Mouse (Mus musculus) CH12.LX (cell line): ENCODE measurements around the gene Itsn1. TPM values are rescaled to one million over a fixed set of nuclear protein-coding genes. Genes with fewer than 3 reads are reported as not detected.

Experiments used
- DNase-seq: peaks from one replicate; pipeline ENCODE4 v3.0.0-alpha.2; 2013; ENCODE audit errors: extremely low read depth
- H3K27ac ChIP-seq: 2 replicates; pipeline ENCODE4 v1.5.1; 2012; ENCODE audit warnings: low read depth, mild to moderate bottlenecking, control low read depth, moderate library complexity; ENCODE audit not compliant: insufficient read depth
- H3K27me3 ChIP-seq: replicated peaks from 2 replicates; pipeline ENCODE3; 2012; ENCODE audit warnings: inconsistent platforms
- H3K36me3 ChIP-seq, 2 experiments: replicated peaks in 1 of 2; 2 replicates each; pipeline versions ENCODE3 to v1.6.1; 2012; ENCODE audit warnings: inconsistent platforms in 1 of 2, low read length in 1 of 2, mild to moderate bottlenecking in 1 of 2, mixed read lengths in 1 of 2, moderate library complexity in 1 of 2; ENCODE audit not compliant: control insufficient read depth in 1 of 2, insufficient read depth in 1 of 2
- H3K4me1 ChIP-seq, 2 experiments: 2 replicates each; pipeline ENCODE4 v1.6.1; 2012; ENCODE audit warnings: inconsistent platforms in 1 of 2, moderate library complexity in 1 of 2; ENCODE audit not compliant: insufficient read depth in 2 of 2, control insufficient read depth in 1 of 2
- H3K4me2 ChIP-seq: 2 replicates; pipeline ENCODE4 v1.6.1; 2012; ENCODE audit warnings: low read depth, mild to moderate bottlenecking, control low read depth; ENCODE audit not compliant: poor library complexity, insufficient read depth, severe bottlenecking
- H3K4me3 ChIP-seq, 3 experiments: fragments of 150-350 bp in 1 of 3; sonication (generic) in 1 of 3; replicated peaks in 1 of 3; 2 replicates each; pipeline versions ENCODE3 to v1.5.1; 2011 to 2012; ENCODE audit warnings: low read depth in 2 of 3, low read length in 2 of 3, mild to moderate bottlenecking in 2 of 3, moderate library complexity in 2 of 3, control low read depth in 1 of 3, improper control_type of control experiment in 1 of 3, inconsistent platforms in 1 of 3, mixed read lengths in 1 of 3; ENCODE audit not compliant: poor library complexity in 1 of 3
- H3K79me2 ChIP-seq: replicated peaks from 2 replicates; pipeline ENCODE4 v1.6.1; 2012; ENCODE audit warnings: mild to moderate bottlenecking, moderate library complexity; ENCODE audit not compliant: control insufficient read depth, poor library complexity, insufficient read depth, severe bottlenecking; ENCODE audit errors: extremely low read depth
- H3K9ac ChIP-seq: 2 replicates; pipeline ENCODE4 v1.6.1; 2012; ENCODE audit warnings: low read depth, mild to moderate bottlenecking, control low read depth, moderate library complexity; ENCODE audit not compliant: insufficient read depth
- H3K9me3 ChIP-seq: replicated peaks from 2 replicates; pipeline ENCODE3; 2012; ENCODE audit warnings: low read length, inconsistent platforms, mixed read lengths
- BHLHE40 ChIP-seq: IDR thresholded peaks from 2 replicates; pipeline ENCODE4 v1.6.1; 2011; ENCODE audit warnings: mild to moderate bottlenecking, low read depth, low read length, improper control_type of control experiment
- CHD1 ChIP-seq: IDR thresholded peaks from 2 replicates; pipeline ENCODE4 v1.6.1; 2012; ENCODE audit warnings: low read depth, low read length, improper control_type of control experiment, inconsistent platforms
- CHD2 ChIP-seq: IDR thresholded peaks from 2 replicates; pipeline ENCODE4 v1.6.1; 2011; ENCODE audit warnings: low read length, improper control_type of control experiment
- CTCF ChIP-seq, 2 experiments: IDR thresholded peaks in 1 of 2; conservative IDR thresholded peaks in 1 of 2; 2 replicates each; pipeline ENCODE4 v1.5.1; 2011 to 2012; ENCODE audit warnings: low read depth in 2 of 2, low read length in 2 of 2, improper control_type of control experiment in 1 of 2, inconsistent platforms in 1 of 2, mild to moderate bottlenecking in 1 of 2, moderate library complexity in 1 of 2
- E2F4 ChIP-seq: IDR thresholded peaks from 2 replicates; pipeline ENCODE4 v1.6.1; 2011; ENCODE audit warnings: low read depth, low read length, improper control_type of control experiment; ENCODE audit not compliant: insufficient replicate concordance
- ELF1 ChIP-seq: IDR thresholded peaks from 2 replicates; pipeline ENCODE4 v1.6.1; 2014; ENCODE audit warnings: low read depth, mild to moderate bottlenecking, inconsistent platforms, low read length, improper control_type of control experiment
- EP300 ChIP-seq: IDR thresholded peaks from 2 replicates; pipeline ENCODE4 v1.6.1; 2011; ENCODE audit warnings: low read length, improper control_type of control experiment
- ETS1 ChIP-seq: conservative IDR thresholded peaks from 2 replicates; pipeline ENCODE4 v1.6.1; 2012; ENCODE audit warnings: low read depth, mild to moderate bottlenecking, inconsistent platforms, low read length, improper control_type of control experiment, moderate library complexity
- GABPA ChIP-seq: IDR thresholded peaks from 2 replicates; pipeline ENCODE4 v1.6.1; 2012; ENCODE audit warnings: low read depth, low read length, improper control_type of control experiment, inconsistent platforms; ENCODE audit not compliant: insufficient replicate concordance
- HCFC1 ChIP-seq: IDR thresholded peaks from 2 replicates; pipeline ENCODE4 v1.6.1; 2012; ENCODE audit warnings: low read depth, mild to moderate bottlenecking, inconsistent platforms, low read length, improper control_type of control experiment
- IRF4 ChIP-seq: IDR thresholded peaks from 2 replicates; pipeline ENCODE4 v1.6.1; 2014; ENCODE audit warnings: low read depth, mild to moderate bottlenecking, inconsistent platforms, low read length, improper control_type of control experiment
- JUN ChIP-seq: IDR thresholded peaks from 2 replicates; pipeline ENCODE4 v1.6.1; 2011; ENCODE audit warnings: low read depth, mild to moderate bottlenecking, low read length, improper control_type of control experiment, moderate library complexity; ENCODE audit not compliant: insufficient read depth
- JUND ChIP-seq: conservative IDR thresholded peaks from 2 replicates; pipeline ENCODE4 v1.6.1; 2011; ENCODE audit warnings: low read depth, low read length, improper control_type of control experiment
- KAT2A ChIP-seq: IDR thresholded peaks from 2 replicates; pipeline ENCODE4 v1.6.1; 2012; ENCODE audit warnings: low read length, improper control_type of control experiment, inconsistent platforms; ENCODE audit not compliant: insufficient replicate concordance
- MAFK ChIP-seq: IDR thresholded peaks from 2 replicates; pipeline ENCODE4 v1.6.1; 2011; ENCODE audit warnings: low read length, improper control_type of control experiment; ENCODE audit not compliant: insufficient replicate concordance
- MAX ChIP-seq: IDR thresholded peaks from 2 replicates; pipeline ENCODE4 v1.6.1; 2011; ENCODE audit warnings: low read length, improper control_type of control experiment
- MAZ ChIP-seq: IDR thresholded peaks from 2 replicates; pipeline ENCODE4 v1.6.1; 2012; ENCODE audit warnings: low read depth, mild to moderate bottlenecking, inconsistent platforms, low read length, improper control_type of control experiment, moderate library complexity
- MEF2A ChIP-seq: IDR thresholded peaks from 2 replicates; pipeline ENCODE4 v1.6.1; 2014; ENCODE audit warnings: low read depth, mild to moderate bottlenecking, inconsistent platforms, low read length, improper control_type of control experiment, borderline replicate concordance
- MXI1 ChIP-seq: IDR thresholded peaks from 2 replicates; pipeline ENCODE4 v1.6.1; 2011; ENCODE audit warnings: mild to moderate bottlenecking, low read depth, low read length, improper control_type of control experiment
- MYC ChIP-seq: IDR thresholded peaks from 2 replicates; pipeline ENCODE4 v1.6.1; 2011; ENCODE audit warnings: low read depth, mild to moderate bottlenecking, improper control_type of control experiment, low read length
- NELFE ChIP-seq: IDR thresholded peaks from 2 replicates; pipeline ENCODE4 v1.6.1; 2011; ENCODE audit warnings: low read depth, low read length, improper control_type of control experiment
- NRF1 ChIP-seq: IDR thresholded peaks from 2 replicates; pipeline ENCODE4 v1.6.1; 2014; ENCODE audit warnings: low read depth, mild to moderate bottlenecking, inconsistent platforms, low read length, improper control_type of control experiment, moderate library complexity
- PAX5 ChIP-seq: IDR thresholded peaks from 2 replicates; pipeline ENCODE4 v1.6.1; 2012; ENCODE audit warnings: low read length, inconsistent platforms, mixed read lengths
- POLR2A ChIP-seq: IDR thresholded peaks from 2 replicates; pipeline ENCODE4 v1.6.1; 2011; ENCODE audit warnings: low read depth, mild to moderate bottlenecking, improper control_type of control experiment, low read length
- POLR2AphosphoS2 ChIP-seq: IDR thresholded peaks from 2 replicates; pipeline ENCODE4 v1.6.1; 2011; ENCODE audit warnings: low read depth, low read length, improper control_type of control experiment
- RAD21 ChIP-seq: IDR thresholded peaks from 2 replicates; pipeline ENCODE4 v1.6.1; 2011; ENCODE audit warnings: low read depth, mild to moderate bottlenecking, low read length, improper control_type of control experiment, moderate library complexity
- RCOR1 ChIP-seq: conservative IDR thresholded peaks from 2 replicates; pipeline ENCODE4 v1.6.1; 2012; ENCODE audit warnings: low read depth, mild to moderate bottlenecking, inconsistent platforms, low read length, improper control_type of control experiment
- SIN3A ChIP-seq: IDR thresholded peaks from 2 replicates; pipeline ENCODE4 v1.6.1; 2012; ENCODE audit warnings: low read length, improper control_type of control experiment, inconsistent platforms
- SMC3 ChIP-seq: IDR thresholded peaks from 2 replicates; pipeline ENCODE4 v1.6.1; 2011; ENCODE audit warnings: low read depth, low read length, improper control_type of control experiment
- TBP ChIP-seq: conservative IDR thresholded peaks from 2 replicates; pipeline ENCODE4 v1.6.1; 2011; ENCODE audit warnings: low read depth, low read length, improper control_type of control experiment
- TCF12 ChIP-seq: IDR thresholded peaks from 2 replicates; pipeline ENCODE4 v1.6.1; 2014; ENCODE audit warnings: low read depth, mild to moderate bottlenecking, inconsistent platforms, low read length, improper control_type of control experiment
- UBTF ChIP-seq: IDR thresholded peaks from 2 replicates; pipeline ENCODE4 v1.6.1; 2012; ENCODE audit warnings: low read depth, mild to moderate bottlenecking, inconsistent platforms, low read length, improper control_type of control experiment, moderate library complexity
- USF1 ChIP-seq: IDR thresholded peaks from 2 replicates; pipeline ENCODE4 v1.6.1; 2014; ENCODE audit warnings: low read depth, mild to moderate bottlenecking, inconsistent platforms, low read length, improper control_type of control experiment
- USF2 ChIP-seq: conservative IDR thresholded peaks from 2 replicates; pipeline ENCODE4 v1.6.1; 2011; ENCODE audit warnings: low read depth, low read length, improper control_type of control experiment
- ZC3H11A ChIP-seq: IDR thresholded peaks from 2 replicates; pipeline ENCODE4 v1.6.1; 2012; ENCODE audit warnings: low read depth, mild to moderate bottlenecking, inconsistent platforms, low read length, improper control_type of control experiment
- ZKSCAN1 ChIP-seq: IDR thresholded peaks from 2 replicates; pipeline ENCODE4 v1.6.1; 2012; ENCODE audit warnings: low read depth, inconsistent platforms, low read length, improper control_type of control experiment, borderline replicate concordance
- ZMIZ1 ChIP-seq: IDR thresholded peaks from 2 replicates; pipeline ENCODE4 v1.6.1; 2012; ENCODE audit warnings: low read depth, mild to moderate bottlenecking, inconsistent platforms, low read length, improper control_type of control experiment
- ZNF384 ChIP-seq: IDR thresholded peaks from 2 replicates; pipeline ENCODE4 v1.6.1; 2012; ENCODE audit warnings: low read depth, low read length, improper control_type of control experiment, inconsistent platforms
- dilution Hi-C: fragments of 300-500 bp; cut with MboI; formaldehyde crosslinking; loops from 2 replicates; pipeline ENCODE4 v1.14.3; 2020; ENCODE audit warnings: low sequenced_read_pairs; ENCODE audit not compliant: extremely low pct_unique_long_range_greater_than_20kb, extremely low pct_ligation_motif_present
- in situ Hi-C: fragments of 300-500 bp; cut with MboI; formaldehyde crosslinking; loops from 3 replicates; pipeline ENCODE4 v1.14.3; 2019; ENCODE audit warnings: low sequenced_read_pairs, low pct_ligation_motif_present, low pct_unique_long_range_greater_than_20kb, mixed read lengths
- polyA plus RNA-seq: library from polyadenylated mRNA; unstranded; fragments of >175 nt; gene quantifications from 2 replicates; pipeline ENCODE4 v1.2.1, GENCODE M21; 2012; ENCODE audit warnings: low read depth; ENCODE audit not compliant: insufficient read length
- total RNA-seq, 2 experiments: library from RNA; depleted of rRNA; stranded (reverse); fragments of 300-350 nt in 1 of 2; fragments of >200 nt in 1 of 2; gene quantifications; 2 replicates each; pipeline ENCODE4 v1.2.3; 2012 to 2014

Gene Itsn1
- total and polyA plus RNA-seq, 3 experiments: 32.5 to 54.5 (median 46.3) TPM

DNA sequence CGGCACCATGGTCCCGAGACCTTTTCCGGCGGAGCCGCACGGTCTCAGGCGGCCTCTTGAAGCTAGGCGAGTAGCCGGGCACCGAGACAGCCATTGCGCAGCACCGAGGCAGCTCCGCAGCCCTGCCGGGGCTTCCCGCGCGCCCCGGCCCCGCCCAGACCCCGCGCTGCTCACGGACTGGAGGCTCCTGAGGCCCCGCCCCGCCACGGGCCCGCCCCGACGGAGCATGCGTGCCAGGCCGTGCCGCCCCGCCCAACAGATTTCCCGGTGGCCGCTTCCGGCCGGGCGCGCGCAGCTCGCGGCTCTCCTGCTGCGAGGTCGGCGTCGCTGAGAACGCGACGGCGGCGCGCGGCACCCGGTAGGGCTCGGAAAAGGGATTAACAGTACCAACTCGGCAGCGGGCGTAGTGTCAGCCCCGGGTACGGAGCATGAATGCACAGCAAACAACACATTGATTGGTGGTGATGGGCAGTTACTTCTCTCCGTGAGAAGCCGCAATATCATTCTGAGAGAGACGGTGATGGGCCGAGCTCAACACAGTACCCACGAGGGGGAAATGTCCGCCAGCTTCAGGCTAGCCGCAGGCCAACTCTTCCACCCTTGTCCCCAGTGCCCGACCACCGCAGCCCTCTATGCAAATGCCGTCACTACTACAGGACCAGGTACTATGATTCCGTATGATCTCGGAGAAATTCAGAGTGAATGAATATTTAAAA, 40.3 kb upstream of the Itsn1 start, which contains the start of gene Donson:
TSS of gene Donson (minus strand) at position 152 of the 716 bp plus-strand sequence.
- in situ Hi-C loops: no loop called here
- peak within 1 kb of the TSS; percentile 100 for H3K4me2 ChIP-seq
- no peaks in the 10 kb centered on the region for H3K27me3 ChIP-seq
- peak within 1 kb of the TSS; percentile 84 for H3K9ac ChIP-seq
- dilution Hi-C loops: no loop called here
- H3K4me1 ChIP-seq: peaks cover 10 to 54% of the 10 kb centered on the region in 2 experiments
- H3K36me3 ChIP-seq: peaks cover 36 to 57% of the 10 kb centered on the region in 2 experiments
- peaks cover 33% of the 10 kb centered on the region for H3K79me2 ChIP-seq
- peak; percentile 94 for DNase-seq
- no peaks in the 10 kb centered on the region for H3K9me3 ChIP-seq
- peak within 1 kb of the TSS; percentile 93 for H3K27ac ChIP-seq
- peak within 1 kb of the TSS; percentile 59 to 97 (median 87) for H3K4me3 ChIP-seq
- TF ChIP-seq TBP: 0 out of 2 replicates have a peak, but pooled peaks have one; percentile 18
- no peak for TF ChIP-seq JUND
- peak; percentile 90; the same call in 1 of the 2 replicates for TF ChIP-seq ZMIZ1
- TF ChIP-seq NELFE: peak; percentile 86; the same call in 1 of the 2 replicates
- TF ChIP-seq USF2: no peak
- peak; percentile 92 for TF ChIP-seq ELF1
- 0 out of 2 replicates have a peak, but pooled peaks have one; percentile 20 for TF ChIP-seq ETS1
- peak; percentile 32; the same call in 1 of the 2 replicates for TF ChIP-seq SIN3A
- TF ChIP-seq MEF2A: peak; percentile 21; the same call in 1 of the 2 replicates
- TF ChIP-seq MXI1: peak; percentile 78
- no peak for TF ChIP-seq ZC3H11A
- TF ChIP-seq GABPA: no peak
- no peak; the same call in 1 of the 2 replicates for TF ChIP-seq SMC3
- no peak for TF ChIP-seq E2F4
- peak; percentile 71; the same call in 1 of the 2 replicates for TF ChIP-seq TCF12
- TF ChIP-seq ZKSCAN1: no peak
- TF ChIP-seq BHLHE40: peak; percentile 56; the same call in 1 of the 2 replicates
- 0 out of 2 replicates have a peak, but pooled peaks have one; percentile 63 for TF ChIP-seq MYC
- TF ChIP-seq PAX5: no peak
- no peak; a peak in 1 of 4 replicates for TF ChIP-seq CTCF (conservative IDR thresholded peaks at IDR 0.05 in 1 of 2, IDR thresholded peaks at IDR 0.05 in 1 of 2; ENCODE audit: low read depth in 2 of 2, low read length in 2 of 2)
- TF ChIP-seq HCFC1: peak; percentile 55; the same call in 1 of the 2 replicates
- TF ChIP-seq CHD1: no peak; the same call in 1 of the 2 replicates
- TF ChIP-seq POLR2A: peak; percentile 91
- TF ChIP-seq MAZ: peak; percentile 55; the same call in 1 of the 2 replicates
- peak; percentile 86 for TF ChIP-seq NRF1
- no peak for TF ChIP-seq ZNF384
- TF ChIP-seq MAFK: no peak
- TF ChIP-seq MAX: peak; percentile 74
- peak; percentile 50; the same call in 1 of the 2 replicates for TF ChIP-seq UBTF
- TF ChIP-seq IRF4: peak; percentile 52
- TF ChIP-seq RAD21: no peak
- peak; percentile 43 for TF ChIP-seq RCOR1
- TF ChIP-seq USF1: no peak
- TF ChIP-seq KAT2A: 0 out of 2 replicates have a peak, but pooled peaks have one; percentile 51
- TF ChIP-seq CHD2: peak; percentile 31; the same call in 1 of the 2 replicates
- peak; percentile 91 for TF ChIP-seq POLR2AphosphoS2
- TF ChIP-seq EP300: no peak
- no peak for TF ChIP-seq JUN
